Mouse (Mus musculus) olfactory bulb, adult 2 months (tissue): ENCODE results near the gene Col27a1.

Experiments used
- CTCF ChIP-seq: fragments of 200-500 bp; IDR thresholded peaks from 2 replicates; pipeline ENCODE4 v1.5.1; 2012; ENCODE audit warnings: low read depth, mild to moderate bottlenecking, low read length, moderate library complexity; ENCODE audit not compliant: insufficient read depth
- POLR2A ChIP-seq: fragments of 200-500 bp; IDR thresholded peaks from 2 replicates; pipeline ENCODE4 v1.6.1; 2012; ENCODE audit warnings: mild to moderate bottlenecking, low read depth, low read length, moderate library complexity; ENCODE audit not compliant: insufficient read depth

DNA sequence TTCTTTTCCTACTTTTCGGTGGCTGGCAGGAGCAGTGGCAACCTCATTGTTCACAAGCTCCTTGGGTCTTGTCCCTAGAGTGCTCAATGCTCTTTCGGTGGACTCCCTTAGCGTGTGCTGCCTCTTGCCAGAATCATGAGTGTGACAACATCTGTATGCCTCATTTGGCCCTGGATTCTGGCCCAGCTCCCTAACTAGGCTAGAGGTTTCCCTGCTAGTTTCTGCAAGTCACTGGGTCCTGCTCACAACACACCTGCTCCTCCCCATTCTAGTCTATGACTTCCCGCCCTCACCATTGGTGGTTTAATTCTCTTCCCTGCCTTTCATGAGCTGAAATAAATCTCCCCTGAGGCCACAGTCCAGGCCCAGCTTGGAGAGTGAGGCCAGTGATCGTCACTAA, 14.4 kb upstream of the Col27a1 start:
- TF ChIP-seq POLR2A, result no peak
- TF ChIP-seq CTCF, result no peak
